Mouse (Mus musculus): ENCODE measurements around the gene Syt1. TPM values are rescaled to one million over a fixed set of nuclear protein-coding genes. Genes with fewer than 3 reads are reported as not detected.

Gene Syt1
- polyA plus RNA-seq, 2 experiments: 0.84 to 1.1 TPM

DNA sequence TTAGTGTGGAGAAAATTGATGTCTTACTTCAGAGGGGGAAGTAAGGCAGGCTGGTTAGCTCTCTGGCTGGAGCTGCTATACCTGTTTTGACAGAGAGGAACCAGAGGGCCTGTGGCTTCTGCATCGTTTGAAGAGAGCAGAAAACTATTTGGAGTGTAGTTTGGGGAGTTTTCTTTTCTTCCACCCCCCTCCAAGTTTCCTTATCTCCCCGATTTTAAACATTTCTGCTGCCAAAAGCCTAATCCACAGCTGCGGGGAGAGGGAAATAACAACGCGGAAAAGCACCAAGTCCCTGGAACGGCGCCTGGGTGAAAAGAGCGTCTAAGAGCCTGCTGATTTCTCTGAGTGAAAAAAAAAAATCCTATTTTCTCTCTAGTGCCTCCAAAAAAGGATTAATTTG, 544.2 kb downstream of the Syt1 start:
- WGBS: 56% methylated on average over 8 of the region's 8 CpGs
- H3K4me2 ChIP-seq (replicated peaks; ENCODE audit: low read depth, low read length, severe bottlenecking): no peak overlapping the region
- no peaks in the 10 kb centered on the region for H3K9me3 ChIP-seq (ENCODE audit: control insufficient read depth, low read length)
- no peak overlapping the region for H3K4me3 ChIP-seq (replicated peaks; ENCODE audit: low read length)
- no peak overlapping the region for H3K9ac ChIP-seq (ENCODE audit: low read depth, low read length, severe bottlenecking)
- ATAC-seq (ENCODE audit: low FRiP score, low read depth) (no peak), DNase-seq (ENCODE audit: low spot score) (peak; percentile 18)
- no peaks in the 10 kb centered on the region for H3K36me3 ChIP-seq (ENCODE audit: control insufficient read depth, insufficient read depth, low read length)
- H3K27me3 ChIP-seq (ENCODE audit: control insufficient read depth, insufficient read depth, low read length): no peaks in the 10 kb centered on the region
- no peak for TF ChIP-seq POLR2A (IDR thresholded peaks at IDR 0.05; ENCODE audit: borderline replicate concordance, extremely low read depth, insufficient read depth, insufficient read length)
- H3K4me1 ChIP-seq (ENCODE audit: control insufficient read depth, insufficient read depth, low read length): no peaks in the 10 kb centered on the region
- no peak overlapping the region for H3K27ac ChIP-seq (replicated peaks; ENCODE audit: low read depth, low read length)

DNA sequence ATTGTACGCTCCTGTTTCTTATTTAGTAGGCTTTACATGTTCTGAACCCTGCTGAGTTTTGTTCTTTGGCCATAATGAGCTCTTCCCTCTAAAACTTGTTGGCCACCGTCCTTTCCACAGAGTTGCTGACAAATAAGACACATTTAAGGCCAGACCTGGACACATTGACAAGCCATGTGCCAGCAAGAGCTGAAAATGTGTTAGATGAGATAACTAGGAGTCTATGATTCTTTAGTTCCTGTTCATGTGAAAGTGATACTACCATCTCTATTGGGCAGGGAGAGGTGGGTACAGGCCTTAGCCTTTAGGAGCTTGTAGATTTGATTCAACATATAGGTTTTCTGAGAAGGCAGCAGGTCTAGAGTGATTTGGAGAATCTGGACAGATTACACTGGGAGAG, 548.9 kb downstream of the Syt1 start:
- no peaks in the 10 kb centered on the region for H3K9me3 ChIP-seq (ENCODE audit: control insufficient read depth, low read length)
- ATAC-seq (ENCODE audit: low FRiP score, low read depth): no peak
- no peak overlapping the region for H3K4me3 ChIP-seq (replicated peaks; ENCODE audit: low read length)
- no peaks in the 10 kb centered on the region for H3K4me1 ChIP-seq (ENCODE audit: control insufficient read depth, insufficient read depth, low read length)
- no peak for DNase-seq (ENCODE audit: low spot score)
- WGBS: 59% methylated on average over 2 of the region's 2 CpGs
- no peak overlapping the region for H3K9ac ChIP-seq (ENCODE audit: low read depth, low read length, severe bottlenecking)
- no peaks in the 10 kb centered on the region for H3K36me3 ChIP-seq (ENCODE audit: control insufficient read depth, insufficient read depth, low read length)
- no peak for TF ChIP-seq POLR2A (IDR thresholded peaks at IDR 0.05; ENCODE audit: borderline replicate concordance, extremely low read depth, insufficient read depth, insufficient read length)
- no peaks in the 10 kb centered on the region for H3K27me3 ChIP-seq (ENCODE audit: control insufficient read depth, insufficient read depth, low read length)
- no peak overlapping the region for H3K4me2 ChIP-seq (replicated peaks; ENCODE audit: low read depth, low read length, severe bottlenecking)
- H3K27ac ChIP-seq (replicated peaks; ENCODE audit: low read depth, low read length): no peak overlapping the region

DNA sequence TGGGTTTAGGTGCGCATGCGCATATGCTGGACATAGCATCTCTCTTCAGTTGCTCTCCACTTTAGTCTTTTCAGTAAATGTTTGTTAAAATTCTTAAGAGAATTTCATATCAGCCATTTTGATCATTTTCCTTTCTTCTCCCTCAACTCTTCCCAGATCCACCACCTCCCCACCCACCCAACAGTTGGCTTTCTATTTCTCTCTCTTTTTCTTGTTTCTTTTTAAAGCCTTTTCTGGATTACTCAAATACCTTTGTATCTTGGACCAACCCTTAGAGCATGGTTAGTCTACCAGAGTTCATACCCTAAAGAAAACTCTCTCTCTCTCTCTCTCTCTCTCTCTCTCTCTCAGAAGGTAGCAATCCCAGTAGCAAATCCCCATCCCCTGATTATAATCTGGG, 553.7 kb downstream of the Syt1 start:
- no peaks in the 10 kb centered on the region for H3K27me3 ChIP-seq (ENCODE audit: control insufficient read depth, insufficient read depth, low read length)
- no peak for TF ChIP-seq POLR2A (IDR thresholded peaks at IDR 0.05; ENCODE audit: borderline replicate concordance, extremely low read depth, insufficient read depth, insufficient read length)
- no peaks in the 10 kb centered on the region for H3K4me1 ChIP-seq (ENCODE audit: control insufficient read depth, insufficient read depth, low read length)
- H3K36me3 ChIP-seq (ENCODE audit: control insufficient read depth, insufficient read depth, low read length): no peaks in the 10 kb centered on the region
- ATAC-seq (ENCODE audit: low FRiP score, low read depth): no peak
- no peak for DNase-seq (ENCODE audit: low spot score)
- WGBS: 100% methylated on average over 2 of the region's 2 CpGs
- H3K9me3 ChIP-seq (ENCODE audit: control insufficient read depth, low read length): no peaks in the 10 kb centered on the region
- no peak overlapping the region for H3K4me3 ChIP-seq (replicated peaks; ENCODE audit: low read length)
- H3K27ac ChIP-seq (replicated peaks; ENCODE audit: low read depth, low read length): no peak overlapping the region
- H3K4me2 ChIP-seq (replicated peaks; ENCODE audit: low read depth, low read length, severe bottlenecking): no peak overlapping the region
- no peak overlapping the region for H3K9ac ChIP-seq (ENCODE audit: low read depth, low read length, severe bottlenecking)

DNA sequence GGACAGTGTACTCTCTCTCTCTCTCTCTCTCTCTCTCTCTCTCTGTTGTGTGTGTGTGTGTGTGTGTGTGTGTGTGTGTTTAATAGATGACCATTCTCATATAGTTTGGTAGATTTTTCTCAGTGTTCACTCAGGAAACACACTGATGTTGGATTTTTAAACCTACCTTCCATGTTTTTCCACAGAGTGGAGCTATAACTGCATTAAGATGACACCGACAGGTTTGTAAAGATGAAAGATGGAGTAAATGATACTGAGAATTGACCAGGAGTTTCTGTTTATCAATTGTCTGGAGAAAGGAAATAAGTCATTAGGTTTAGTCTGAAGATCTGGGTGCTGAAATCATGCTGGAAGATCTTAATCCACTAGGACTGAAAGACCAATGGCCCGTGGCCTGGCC, 554.9 kb downstream of the Syt1 start:
- H3K4me2 ChIP-seq (replicated peaks; ENCODE audit: low read depth, low read length, severe bottlenecking): no peak overlapping the region
- WGBS: 84% methylated on average over 2 of the region's 2 CpGs
- no peak for TF ChIP-seq POLR2A (IDR thresholded peaks at IDR 0.05; ENCODE audit: borderline replicate concordance, extremely low read depth, insufficient read depth, insufficient read length)
- H3K27me3 ChIP-seq (ENCODE audit: control insufficient read depth, insufficient read depth, low read length): no peaks in the 10 kb centered on the region
- no peaks in the 10 kb centered on the region for H3K36me3 ChIP-seq (ENCODE audit: control insufficient read depth, insufficient read depth, low read length)
- DNase-seq (ENCODE audit: low spot score) (no peak), ATAC-seq (ENCODE audit: low FRiP score, low read depth) (no peak)
- H3K27ac ChIP-seq (replicated peaks; ENCODE audit: low read depth, low read length): no peak overlapping the region
- no peaks in the 10 kb centered on the region for H3K9me3 ChIP-seq (ENCODE audit: control insufficient read depth, low read length)
- H3K4me3 ChIP-seq (replicated peaks; ENCODE audit: low read length): no peak overlapping the region
- H3K9ac ChIP-seq (ENCODE audit: low read depth, low read length, severe bottlenecking): no peak overlapping the region
- H3K4me1 ChIP-seq (ENCODE audit: control insufficient read depth, insufficient read depth, low read length): no peaks in the 10 kb centered on the region

DNA sequence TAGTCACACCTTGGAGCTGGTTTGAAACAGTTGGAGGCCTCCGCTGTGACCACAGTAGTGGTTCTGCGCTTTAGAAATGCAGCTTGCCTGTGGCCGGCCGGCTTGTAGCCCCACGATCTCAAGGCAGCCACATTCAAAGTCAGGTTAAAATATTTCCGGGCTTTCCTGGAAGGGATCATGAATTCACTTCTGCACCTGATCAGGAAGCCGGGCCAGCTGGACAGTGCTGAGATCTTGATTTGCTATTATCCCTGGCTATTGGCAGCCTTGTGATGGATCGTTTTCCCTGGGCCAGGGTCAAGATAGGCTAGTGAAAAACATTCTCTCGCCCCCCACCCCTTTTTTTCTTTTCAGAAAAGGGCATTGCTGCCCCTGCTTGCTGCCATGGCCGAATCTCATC, 555.6 kb downstream of the Syt1 start:
- DNase-seq (ENCODE audit: low spot score): no peak
- no peak overlapping the region for H3K9ac ChIP-seq (ENCODE audit: low read depth, low read length, severe bottlenecking)
- no peaks in the 10 kb centered on the region for H3K36me3 ChIP-seq (ENCODE audit: control insufficient read depth, insufficient read depth, low read length)
- no peak overlapping the region for H3K4me3 ChIP-seq (replicated peaks; ENCODE audit: low read length)
- TF ChIP-seq POLR2A (IDR thresholded peaks at IDR 0.05; ENCODE audit: borderline replicate concordance, extremely low read depth, insufficient read depth, insufficient read length): no peak
- no peaks in the 10 kb centered on the region for H3K4me1 ChIP-seq (ENCODE audit: control insufficient read depth, insufficient read depth, low read length)
- no peak overlapping the region for H3K4me2 ChIP-seq (replicated peaks; ENCODE audit: low read depth, low read length, severe bottlenecking)
- H3K9me3 ChIP-seq (ENCODE audit: control insufficient read depth, low read length): no peaks in the 10 kb centered on the region
- 72% methylated on average over 10 of the region's 10 CpGs for WGBS
- no peaks in the 10 kb centered on the region for H3K27me3 ChIP-seq (ENCODE audit: control insufficient read depth, insufficient read depth, low read length)
- H3K27ac ChIP-seq (replicated peaks; ENCODE audit: low read depth, low read length): no peak overlapping the region
- no peak for ATAC-seq (ENCODE audit: low FRiP score, low read depth)

DNA sequence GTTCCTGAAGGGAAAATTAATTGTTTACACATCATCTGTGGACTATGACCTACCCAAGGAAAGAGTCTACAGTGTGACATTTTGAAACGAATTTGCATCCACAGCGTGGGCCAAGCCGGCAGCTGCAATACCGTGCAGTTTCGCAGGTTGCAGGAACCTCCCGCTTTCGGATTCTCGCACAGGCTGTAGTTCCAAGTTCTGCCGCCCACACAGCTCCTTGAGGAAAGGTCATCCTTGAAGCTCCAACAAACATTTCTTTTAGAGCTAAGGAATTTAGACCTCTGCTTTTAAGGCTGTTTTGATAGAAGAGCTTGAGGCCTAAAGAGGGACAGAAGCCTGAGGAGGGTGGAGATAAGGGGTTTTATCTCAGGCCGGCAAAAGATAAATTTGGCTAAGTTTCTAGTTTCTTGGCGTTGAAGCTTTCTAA, 556.1 kb downstream of the Syt1 start:
- TF ChIP-seq POLR2A (IDR thresholded peaks at IDR 0.05; ENCODE audit: borderline replicate concordance, extremely low read depth, insufficient read depth, insufficient read length): no peak
- WGBS: 88% methylated on average over 11 of the region's 11 CpGs
- DNase-seq (ENCODE audit: low spot score) (no peak), ATAC-seq (ENCODE audit: low FRiP score, low read depth) (no peak)
- Histone ChIP-seq H3K4me1 (ENCODE audit: control insufficient read depth, insufficient read depth, low read length) (no peaks in the 10 kb centered on the region), H3K4me2 (replicated peaks; ENCODE audit: low read depth, low read length, severe bottlenecking) (no peak overlapping the region), H3K9ac (ENCODE audit: low read depth, low read length, severe bottlenecking) (no peak overlapping the region), H3K27me3 (ENCODE audit: control insufficient read depth, insufficient read depth, low read length) (no peaks in the 10 kb centered on the region), H3K4me3 (replicated peaks; ENCODE audit: low read length) (no peak overlapping the region), H3K27ac (replicated peaks; ENCODE audit: low read depth, low read length) (no peak overlapping the region), H3K36me3 (ENCODE audit: control insufficient read depth, insufficient read depth, low read length) (no peaks in the 10 kb centered on the region), H3K9me3 (ENCODE audit: control insufficient read depth, low read length) (no peaks in the 10 kb centered on the region)
